ENCODE assay signal across 24 mouse cellular contexts in the genomic region with DNA sequence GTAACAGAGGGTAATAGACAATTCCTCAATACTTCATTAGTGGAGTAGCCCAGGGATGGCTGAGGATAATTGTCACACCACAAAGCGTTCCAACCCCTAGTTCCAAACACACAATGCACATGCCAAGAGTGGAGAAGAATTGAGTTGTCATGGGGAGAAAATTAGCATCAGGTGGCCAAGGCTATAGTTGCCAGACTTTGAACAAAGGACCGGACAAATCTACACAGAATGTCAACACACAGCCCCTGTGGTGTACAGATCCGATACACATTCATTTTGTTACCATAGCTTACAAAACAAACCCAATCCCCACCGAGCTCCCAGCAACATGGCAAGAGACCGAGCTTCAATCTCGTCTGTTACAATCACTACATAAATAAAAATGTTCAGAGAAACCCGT.
DNase-seq lines count a peak whose midpoint lies in the region; ATAC-seq and TF ChIP-seq lines count a peak whose summit lies in the region.
"Had no signal": no experiment of that assay in that cellular context is flagged by ENCODE, and none has a peak within 500 bp of the region (broad histone marks: within the 10 kb centered on the region; RNA-seq: fewer than 3 reads in every experiment).

No protein-coding gene starts in this region.

- H3K36me3 ChIP-seq in hindbrain, embryonic 16.5 days (ENCODE audit: control insufficient read depth, insufficient read depth, low read length), result no peaks in the 10 kb centered on the region
- H3K36me3 ChIP-seq in hindbrain, embryonic 11.5 days (ENCODE audit: control insufficient read depth, insufficient read depth, low read length), result no peaks in the 10 kb centered on the region
- H3K36me3 ChIP-seq: embryonic facial prominence, embryonic 13.5 days; embryonic facial prominence, embryonic 15.5 days; forebrain, embryonic 10.5 days; forebrain, embryonic 12.5 days had no signal

- no peaks in the 10 kb centered on the region for H3K27me3 ChIP-seq in hindbrain, embryonic 16.5 days (replicated peaks; ENCODE audit: control insufficient read depth, insufficient read depth, low read length)
- H3K27me3 ChIP-seq in hindbrain, embryonic 11.5 days (ENCODE audit: control insufficient read depth, insufficient read depth, low read length), result no peaks in the 10 kb centered on the region
- H3K27me3 ChIP-seq: embryonic facial prominence, embryonic 13.5 days; embryonic facial prominence, embryonic 15.5 days; forebrain, embryonic 12.5 days; Patski had no signal

- TF ChIP-seq POLR2A in brain, embryonic 14.5 days (IDR thresholded peaks at IDR 0.05; ENCODE audit: borderline replicate concordance, extremely low read depth, insufficient read depth, insufficient read length, poor library complexity, severe bottlenecking), result no peak

- no peaks in the 10 kb centered on the region for H3K4me1 ChIP-seq in hindbrain, embryonic 16.5 days (ENCODE audit: control insufficient read depth, insufficient read depth, low read depth, low read length)
- H3K4me1 ChIP-seq in hindbrain, embryonic 11.5 days (replicated peaks; ENCODE audit: control insufficient read depth, insufficient read depth, low read length), result no peaks in the 10 kb centered on the region
- H3K4me1 ChIP-seq: forebrain, embryonic 12.5 days had no signal

- peak; percentile 63 for ATAC-seq in hindbrain, embryonic 16.5 days
- no peak for ATAC-seq in hindbrain, embryonic 11.5 days (ENCODE audit: low FRiP score)
- ATAC-seq: activated CD4-positive, CD25-positive, alpha-beta regulatory T cell, adult 4 months; forebrain, embryonic 14.5 days; Patski had no signal

- no peak overlapping the region for H3K4me3 ChIP-seq in hindbrain, embryonic 16.5 days (ENCODE audit: low read length)
- H3K4me3 ChIP-seq in hindbrain, embryonic 11.5 days (ENCODE audit: low read depth, low read length), result no peak overlapping the region
- H3K4me3 ChIP-seq: embryonic facial prominence, embryonic 13.5 days; embryonic facial prominence, embryonic 15.5 days; erythroblast, embryonic 14.5 days; forebrain, embryonic 10.5 days; forebrain, embryonic 12.5 days had no signal

- H3K9me3 ChIP-seq in hindbrain, embryonic 16.5 days (ENCODE audit: control insufficient read depth, low read length), result no peaks in the 10 kb centered on the region
- no peaks in the 10 kb centered on the region for H3K9me3 ChIP-seq in hindbrain, embryonic 11.5 days (ENCODE audit: control insufficient read depth, low read length)
- H3K9me3 ChIP-seq: embryonic facial prominence, embryonic 13.5 days; embryonic facial prominence, embryonic 15.5 days; forebrain, embryonic 10.5 days; forebrain, embryonic 12.5 days had no signal

- intact Hi-C loops in heart, postnatal 10 days (cut with DNase I), result no loop called here

- peak; percentile 74 for DNase-seq in heart, adult 11 months
- no peak for DNase-seq in heart, postnatal 10 days
- no peak for DNase-seq in hindbrain, embryonic 11.5 days (ENCODE audit: low spot score)
- DNase-seq in brain, embryonic 14.5 days (ENCODE audit: low read depth), result peak; percentile 26
- DNase-seq in Muller cell, postnatal 12 days (ENCODE audit: inconsistent ontology term), result no peak
- DNase-seq: adrenal gland, adult 8-10 months; adrenal gland, postnatal 14 days; adrenal gland, postnatal 36 days; cerebellum, adult 11 months; cerebellum, adult 18-20 months; cerebellum, adult 8-10 months; cerebellum, adult 9-11 months; cerebellum, postnatal 14 days; cerebellum, postnatal 36 days; embryo, embryonic 11 days had no signal

- no peak overlapping the region for H3K9ac ChIP-seq in hindbrain, embryonic 16.5 days (ENCODE audit: low read depth, low read length)
- no peak overlapping the region for H3K9ac ChIP-seq in hindbrain, embryonic 11.5 days (ENCODE audit: low read depth, low read length)
- H3K9ac ChIP-seq: embryonic facial prominence, embryonic 13.5 days; embryonic facial prominence, embryonic 15.5 days; forebrain, embryonic 12.5 days had no signal

- H3K27ac ChIP-seq in hindbrain, embryonic 16.5 days (ENCODE audit: low read depth, low read length), result no peak overlapping the region
- no peak overlapping the region for H3K27ac ChIP-seq in hindbrain, embryonic 11.5 days (ENCODE audit: low read depth, low read length)
- H3K27ac ChIP-seq: embryonic facial prominence, embryonic 13.5 days; forebrain, embryonic 10.5 days; forebrain, embryonic 12.5 days had no signal

- no peak for TF ChIP-seq CTCF in brain, embryonic 14.5 days (IDR thresholded peaks at IDR 0.05; ENCODE audit: borderline replicate concordance, extremely low read depth, insufficient read depth, insufficient read length)

- no peak overlapping the region for H3K4me2 ChIP-seq in hindbrain, embryonic 16.5 days (ENCODE audit: low read length)
- H3K4me2 ChIP-seq in hindbrain, embryonic 11.5 days (replicated peaks; ENCODE audit: low read depth, low read length), result no peak overlapping the region
- H3K4me2 ChIP-seq: embryonic facial prominence, embryonic 13.5 days; embryonic facial prominence, embryonic 15.5 days; forebrain, embryonic 12.5 days had no signal

- WGBS in hindbrain, embryonic 16.5 days, result 45% methylated on average over 7 of the region's 7 CpGs
- WGBS in hindbrain, embryonic 11.5 days, result 78% methylated on average over 7 of the region's 7 CpGs

Comparison
In these comparisons a context has a peak if more than half of its experiments do, and no peak if none do; other contexts are left out.
1. DNase-seq: peak in heart, adult 11 months (single experiment) and brain, embryonic 14.5 days (single experiment); none in heart, postnatal 10 days (0 of 2), hindbrain, embryonic 11.5 days (single experiment) and Muller cell, postnatal 12 days (single experiment).